Mouse (Mus musculus) intestine, embryonic 16.5 days (tissue): ENCODE results near the gene Carmil1. TPM values are rescaled to one million over a fixed set of nuclear protein-coding genes. Genes with fewer than 3 reads are reported as not detected.

Source experiments
- ATAC-seq: fragments of 200-750 bp; cut with Nextera tagmentation; 2 replicates; pipeline ENCODE4 v1.8.0; 2017; ENCODE audit warnings: moderate TSS enrichment, moderate library complexity
- H3K27ac ChIP-seq: fragments of 300-500 bp; sonication (generic); 2 replicates; pipeline ENCODE4 v1.5.1; 2014; ENCODE audit warnings: mild to moderate bottlenecking, low read length
- H3K27me3 ChIP-seq: fragments of 300-500 bp; sonication (generic); replicated peaks from 2 replicates; pipeline ENCODE4 v1.6.1; 2014; ENCODE audit warnings: low read length, control low read depth, mixed read lengths; ENCODE audit not compliant: control insufficient read depth, insufficient read depth
- H3K36me3 ChIP-seq: fragments of 300-500 bp; sonication (generic); 2 replicates; pipeline ENCODE4 v1.6.1; 2014; ENCODE audit warnings: low read length, control low read depth; ENCODE audit not compliant: control insufficient read depth, insufficient read depth
- H3K4me1 ChIP-seq: fragments of 300-500 bp; sonication (generic); 2 replicates; pipeline ENCODE4 v1.6.1; 2014; ENCODE audit warnings: low read length, control low read depth, mixed read lengths; ENCODE audit not compliant: control insufficient read depth, insufficient read depth
- H3K4me2 ChIP-seq: fragments of 300-500 bp; sonication (generic); 2 replicates; pipeline ENCODE4 v1.6.1; 2014; ENCODE audit warnings: low read depth, low read length, control low read depth
- H3K4me3 ChIP-seq: fragments of 300-500 bp; sonication (generic); 2 replicates; pipeline ENCODE4 v1.5.1; 2014; ENCODE audit warnings: mild to moderate bottlenecking, low read length
- H3K9ac ChIP-seq: fragments of 300-500 bp; sonication (generic); 2 replicates; pipeline ENCODE4 v1.6.1; 2014; ENCODE audit warnings: low read depth, low read length
- H3K9me3 ChIP-seq: fragments of 300-500 bp; sonication (generic); 2 replicates; pipeline ENCODE4 v1.6.1; 2016; ENCODE audit warnings: low read length, control low read depth; ENCODE audit not compliant: control insufficient read depth
- WGBS: fragments of 180-500 bp; shearing (Covaris S2); extraction: QIAGEN DNeasy Blood & Tissue Kit; methylation state at CpG from one replicate; pipeline ENCODE4 v1.1.7; 2014; 5-methylcytosine and 5-hydroxymethylcytosine counted together
- polyA plus RNA-seq: library from polyadenylated mRNA; unstranded; fragments of >200 nt; fragmentation: Nextera tagmentation; extraction: Ambion mirVana; gene quantifications from 2 replicates; pipeline ENCODE4 v1.2.1, GENCODE M21; 2015

Carmil1 gene
- polyA plus RNA-seq: 33.1 and 41.5 TPM in 2 replicates

DNA sequence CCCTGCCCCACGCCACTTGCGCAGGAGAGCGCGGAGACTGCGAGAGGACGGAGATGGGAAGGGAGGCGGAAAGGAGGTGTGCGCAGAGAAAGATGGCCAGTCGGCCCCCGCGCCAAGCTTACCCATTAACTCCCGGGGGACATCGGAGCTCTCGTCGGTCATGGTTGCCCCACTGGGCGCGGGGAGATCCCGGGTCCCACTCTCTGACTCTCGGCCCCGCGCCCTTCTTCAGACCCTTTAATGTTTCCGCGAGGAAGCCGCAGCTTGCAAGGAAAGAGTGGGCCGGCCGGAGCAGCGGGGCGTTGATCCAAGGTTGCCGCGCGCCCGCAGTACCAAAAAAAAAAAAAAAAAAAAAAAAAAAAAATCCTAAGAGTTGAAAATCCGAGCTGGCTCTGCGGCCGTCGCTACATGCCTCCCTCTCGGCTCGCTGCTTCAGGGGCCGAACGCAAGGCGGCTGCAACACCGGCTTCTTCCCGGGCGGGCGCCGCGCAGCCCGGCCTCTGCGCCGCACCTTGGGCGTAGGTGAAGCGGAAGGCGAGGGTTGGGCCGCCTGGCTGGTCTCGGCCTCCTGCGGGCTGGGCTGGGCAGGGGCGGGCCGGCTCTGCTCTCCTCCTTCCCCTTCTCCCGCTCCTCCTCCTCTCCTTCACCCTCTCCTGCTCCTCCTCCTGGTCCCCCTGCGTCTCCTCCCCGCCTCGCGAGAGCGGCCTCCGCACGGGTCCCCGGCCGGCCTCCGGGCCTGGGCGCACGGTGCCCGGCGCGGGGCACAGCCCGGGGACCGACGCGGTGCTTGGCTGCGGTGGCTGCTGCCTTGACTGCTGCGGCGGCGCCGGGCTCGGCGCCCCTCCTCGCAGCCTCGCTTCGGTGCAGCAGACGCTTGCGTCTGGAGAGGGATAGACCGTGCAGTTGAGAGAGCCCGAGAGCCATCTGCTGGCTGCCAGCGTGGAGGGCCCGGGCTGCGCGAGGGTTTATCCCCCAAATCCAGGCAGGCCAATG is at the start of gene Carmil1:
Gene Carmil1 (minus strand): TSS at position 357 of the 993 bp plus-strand sequence.
- peak within 1 kb of the TSS; percentile 88 for H3K4me2 ChIP-seq
- no peaks in the 10 kb centered on the region for H3K36me3 ChIP-seq
- peak within 1 kb of the TSS; percentile 91 for H3K9ac ChIP-seq
- peak within 1 kb of the TSS; percentile 92 for H3K27ac ChIP-seq
- H3K4me1 ChIP-seq: peaks cover 10% of the 10 kb centered on the region
- no peaks in the 10 kb centered on the region for H3K27me3 ChIP-seq
- peak within 1 kb of the TSS; percentile 84 for H3K4me3 ChIP-seq
- H3K9me3 ChIP-seq: no peaks in the 10 kb centered on the region
- under 1% methylated on average over 87 of the region's 96 CpGs for WGBS
- peak; percentile 98 for ATAC-seq

DNA sequence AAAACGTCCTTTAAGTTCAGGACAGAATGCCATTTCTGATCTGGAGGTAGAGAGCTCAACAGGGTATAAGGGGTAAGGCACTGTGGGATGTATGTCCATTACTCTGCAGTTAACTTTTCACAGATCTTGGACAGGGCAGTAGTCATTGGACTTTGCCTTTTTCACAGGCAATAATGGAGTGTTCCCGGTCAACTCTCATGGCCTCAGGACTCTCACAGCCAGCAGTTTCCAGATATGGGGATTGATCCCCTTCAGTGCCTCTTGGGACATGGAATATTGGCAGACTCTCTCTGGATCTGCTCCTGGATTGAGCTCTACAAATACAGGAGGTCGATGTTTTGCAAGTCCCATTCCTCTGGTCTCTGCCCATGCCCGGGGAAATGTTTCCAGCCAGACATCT is 49.5 kb upstream of the Carmil1 start:
- Histone ChIP-seq H3K9ac (no peak overlapping the region), H3K27ac (no peak overlapping the region), H3K9me3 (no peaks in the 10 kb centered on the region), H3K4me2 (no peak overlapping the region), H3K36me3 (no peaks in the 10 kb centered on the region), H3K27me3 (no peaks in the 10 kb centered on the region), H3K4me3 (no peak overlapping the region), H3K4me1 (0 out of 2 replicates have a peak, but pooled peaks cover 2% of the 10 kb centered on the region)
- peak; percentile 48; the same call in 1 of the 2 replicates for ATAC-seq
- WGBS: 73% methylated on average over 4 of the region's 4 CpGs

GRCm38 (mm10) chr13:24328036-24328817 is 47.6 kb upstream of the Carmil1 start:
- Histone ChIP-seq H3K4me1 (0 out of 2 replicates have a peak, but pooled peaks cover 2% of the 10 kb centered on the region), H3K4me2 (no peak overlapping the region), H3K4me3 (no peak overlapping the region), H3K36me3 (no peaks in the 10 kb centered on the region), H3K27me3 (no peaks in the 10 kb centered on the region), H3K27ac (no peak overlapping the region), H3K9me3 (no peaks in the 10 kb centered on the region), H3K9ac (no peak overlapping the region)
- WGBS: 73% methylated on average over 9 of the region's 9 CpGs
- no peak for ATAC-seq

DNA sequence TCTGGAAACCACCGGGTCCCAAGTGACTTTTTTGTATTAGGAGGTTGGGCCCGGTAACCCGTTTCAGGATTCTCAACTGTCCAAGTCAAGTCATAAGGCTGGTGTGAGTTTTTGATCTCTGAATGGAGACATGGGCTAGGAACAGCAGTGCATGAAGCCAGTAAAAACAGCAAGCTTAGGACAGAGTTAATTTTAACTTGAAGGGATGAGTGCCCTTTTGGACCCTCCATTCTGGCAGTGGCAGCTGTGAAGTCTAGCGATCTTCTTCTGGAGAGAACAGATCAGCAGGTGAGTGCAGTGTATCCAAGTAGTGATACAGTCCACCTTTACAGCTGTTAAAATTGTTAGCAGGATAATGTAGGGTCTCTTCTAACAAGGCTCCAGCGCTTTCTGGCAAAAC is 46.6 kb upstream of the Carmil1 start, which contains the start of gene Cmah:
Gene Cmah (plus strand): TSS at position 204 of the 400 bp plus-strand sequence.
- Histone ChIP-seq H3K36me3 (no peaks in the 10 kb centered on the region), H3K4me2 (no peak within 1 kb of the TSS), H3K4me1 (no peaks in the 10 kb centered on the region), H3K9me3 (no peaks in the 10 kb centered on the region), H3K27me3 (no peaks in the 10 kb centered on the region), H3K27ac (no peak within 1 kb of the TSS), H3K4me3 (no peak within 1 kb of the TSS), H3K9ac (no peak within 1 kb of the TSS)
- ATAC-seq: no peak
- WGBS: 75% methylated on average over 5 of the region's 5 CpGs

DNA sequence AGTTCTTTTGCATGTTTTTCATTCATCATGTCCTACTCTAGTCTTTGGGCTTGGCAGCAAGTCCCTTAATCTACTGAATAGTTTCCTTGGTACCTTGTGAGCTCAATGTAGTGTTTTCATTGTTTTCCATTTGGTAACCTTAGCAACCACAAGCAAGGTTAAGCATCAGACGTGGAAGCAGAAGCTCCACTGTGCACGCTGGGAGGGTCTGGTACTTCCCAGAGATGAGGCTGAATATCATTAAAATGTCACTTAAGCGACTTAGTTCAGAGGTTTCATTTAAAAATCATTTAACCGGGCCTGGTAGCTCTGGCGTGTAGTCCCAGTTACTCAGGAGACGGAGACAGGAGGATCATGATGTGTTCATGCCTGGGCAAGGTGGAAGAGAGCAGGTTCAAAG is 40.7 kb upstream of the Carmil1 start:
- no peak overlapping the region for H3K9ac ChIP-seq
- H3K4me3 ChIP-seq: no peak overlapping the region
- no peaks in the 10 kb centered on the region for H3K27me3 ChIP-seq
- H3K27ac ChIP-seq: no peak overlapping the region
- H3K9me3 ChIP-seq: no peaks in the 10 kb centered on the region
- 74% methylated on average over 6 of the region's 6 CpGs for WGBS
- no peak for ATAC-seq
- H3K4me1 ChIP-seq: no peaks in the 10 kb centered on the region
- H3K4me2 ChIP-seq: no peak overlapping the region
- no peaks in the 10 kb centered on the region for H3K36me3 ChIP-seq

- Histone ChIP-seq H3K4me2 (no peak overlapping the region), H3K4me3 (no peak overlapping the region), H3K27ac (no peak overlapping the region), H3K9me3 (no peaks in the 10 kb centered on the region), H3K4me1 (no peaks in the 10 kb centered on the region), H3K27me3 (no peaks in the 10 kb centered on the region), H3K9ac (no peak overlapping the region), H3K36me3 (no peaks in the 10 kb centered on the region)
- 16% methylated on average over 4 of the region's 4 CpGs for WGBS
- ATAC-seq: no peak
Observed at GRCm38 (mm10) chr13:24318618-24319017, 38.0 kb upstream of the Carmil1 start.

DNA sequence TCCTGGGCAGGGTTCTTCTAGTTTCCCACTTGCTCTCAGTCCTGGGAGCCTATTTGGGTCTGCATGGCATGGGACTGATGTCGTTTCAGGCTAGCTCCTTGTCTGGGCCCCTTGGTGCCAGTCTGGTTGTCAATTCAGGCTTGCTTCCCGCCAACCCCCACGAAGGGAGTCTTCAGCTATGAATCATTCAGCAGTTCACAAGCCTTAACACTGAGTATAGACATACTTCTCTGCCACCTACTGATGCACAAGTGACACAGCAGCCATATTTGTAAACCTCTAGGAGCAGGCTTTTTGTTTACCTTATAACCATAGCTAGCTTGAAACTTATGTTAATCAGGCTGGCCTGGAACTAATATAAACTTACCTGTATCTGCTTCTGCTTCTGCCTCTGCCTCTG is 36.0 kb upstream of the Carmil1 start:
- Histone ChIP-seq H3K36me3 (no peaks in the 10 kb centered on the region), H3K9ac (no peak overlapping the region), H3K27ac (no peak overlapping the region), H3K4me2 (no peak overlapping the region), H3K9me3 (no peaks in the 10 kb centered on the region), H3K4me1 (no peaks in the 10 kb centered on the region), H3K27me3 (no peaks in the 10 kb centered on the region), H3K4me3 (no peak overlapping the region)
- 67% methylated on average over 3 of the region's 3 CpGs for WGBS
- ATAC-seq: no peak

GRCm38 (mm10) chr13:24311011-24311940 is 30.7 kb upstream of the Carmil1 start:
- Histone ChIP-seq H3K27me3 (no peaks in the 10 kb centered on the region), H3K4me3 (no peak overlapping the region), H3K4me2 (no peak overlapping the region), H3K9ac (no peak overlapping the region), H3K9me3 (no peaks in the 10 kb centered on the region), H3K36me3 (no peaks in the 10 kb centered on the region), H3K27ac (no peak overlapping the region), H3K4me1 (no peaks in the 10 kb centered on the region)
- WGBS: 84% methylated on average over 8 of the region's 8 CpGs
- ATAC-seq: no peak
